Mouse (Mus musculus): Measurements from ENCODE around the gene Agpat4.
"Not testable (repeated sequence)": the region's sequence is repeated elsewhere in the genome, so short reads cannot be mapped to it uniquely, and the experiment has no call there.

The Agpat4 gene

DNA sequence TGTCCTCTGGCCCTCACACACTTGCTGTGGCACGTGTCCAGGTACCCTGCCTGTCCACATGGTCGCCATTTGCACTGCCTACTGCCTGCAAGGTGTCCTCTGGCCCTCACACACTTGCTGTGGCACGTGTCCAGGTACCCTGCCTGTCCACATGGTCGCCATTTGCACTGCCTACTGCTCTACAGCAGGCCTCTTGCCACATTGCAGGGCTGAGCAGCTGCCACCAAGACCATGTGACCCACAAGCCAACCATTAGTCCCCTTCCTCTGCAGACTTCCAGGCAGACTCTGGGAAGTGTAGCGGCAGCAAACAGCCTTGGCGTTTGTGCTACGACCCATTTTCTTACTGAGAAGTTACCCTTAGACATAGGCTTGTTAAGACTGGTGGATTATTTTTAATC, 106.0 kb downstream of the Agpat4 start:
- in situ Hi-C loops (cut with MseI, MboI) = not testable (repeated sequence)

DNA sequence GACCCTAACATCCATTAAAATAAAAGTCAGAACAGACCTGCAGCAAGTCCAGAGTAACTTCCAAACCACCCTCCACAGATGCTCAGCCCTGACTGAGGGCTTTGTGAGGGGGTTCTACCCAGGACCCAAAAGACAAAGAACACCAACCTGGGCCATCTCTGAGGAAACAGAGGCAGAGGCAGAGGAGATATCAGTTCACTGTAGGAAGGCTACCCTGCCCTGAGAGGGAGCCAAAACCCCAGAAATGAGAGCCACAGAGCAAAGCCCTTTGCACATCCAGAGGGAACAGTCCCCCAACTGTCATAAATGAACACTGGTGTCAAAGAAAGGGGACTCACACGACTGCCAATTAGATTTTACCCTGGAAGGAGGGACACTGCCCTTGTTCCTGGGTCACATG, 106.7 kb downstream of the Agpat4 start:
- in situ Hi-C loops (cut with MseI, MboI) = no loop called here

DNA sequence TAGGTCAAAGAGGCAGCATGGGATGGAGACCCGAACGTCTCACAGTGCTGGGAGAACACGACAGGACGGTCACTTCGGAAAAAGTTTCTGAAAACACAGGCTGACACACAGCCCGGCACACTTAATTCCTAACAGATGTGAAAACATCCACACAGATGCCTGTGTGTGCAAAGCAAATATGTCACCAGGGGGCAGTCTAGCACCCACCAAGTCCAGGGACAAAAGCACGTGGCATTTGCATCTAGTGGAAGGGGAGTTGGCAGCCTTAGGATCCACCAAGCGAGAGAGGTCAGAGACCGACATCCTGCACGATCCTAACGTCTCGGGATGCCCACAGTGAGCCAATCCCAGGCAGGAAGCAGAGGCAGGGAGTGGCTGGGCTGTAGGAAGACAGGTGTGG, 108.0 kb downstream of the Agpat4 start:
- in situ Hi-C loops (cut with MseI, MboI) = no loop called here

DNA sequence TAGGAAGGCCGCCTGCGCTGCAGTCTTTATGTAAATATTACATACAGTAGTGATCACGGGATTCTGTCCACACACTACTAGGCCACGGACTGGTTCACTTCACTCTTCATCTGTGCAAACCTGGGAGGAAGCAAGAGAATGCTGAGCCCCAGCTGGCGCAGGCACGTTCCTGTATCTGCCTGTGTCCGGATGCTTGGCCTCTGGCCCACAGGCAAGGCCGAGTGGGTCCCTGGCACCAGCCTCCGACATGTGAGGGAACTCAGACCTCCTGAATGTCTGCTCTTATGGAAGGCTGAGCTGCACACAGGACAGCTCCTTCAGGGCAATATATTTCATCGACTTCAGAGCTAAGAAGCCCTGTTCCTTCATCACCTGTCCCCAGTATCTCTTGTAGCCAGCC, 109.5 kb downstream of the Agpat4 start:
- in situ Hi-C loops (cut with MseI, MboI) = no loop called here

DNA sequence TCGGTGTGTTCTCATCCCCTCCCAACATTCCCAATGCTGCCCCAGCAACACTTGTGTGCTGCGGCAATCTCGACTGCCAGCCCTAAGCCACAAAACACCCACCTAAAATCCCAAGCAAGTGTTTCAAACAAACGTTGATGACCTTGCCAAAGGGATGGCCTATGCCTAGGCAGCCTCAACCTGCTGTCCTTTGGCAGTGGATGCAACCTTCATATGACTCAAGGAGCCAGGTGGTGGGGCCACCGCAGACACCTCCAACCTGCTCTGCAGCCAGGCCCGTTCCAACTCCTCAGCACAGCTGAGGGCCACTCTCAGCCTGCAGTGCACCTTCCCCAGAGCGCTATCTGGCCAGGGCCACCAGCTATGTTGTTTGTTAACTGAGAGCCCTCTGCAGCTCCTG, 110.0 kb downstream of the Agpat4 start:
- in situ Hi-C loops (cut with MseI, MboI) = no loop called here

DNA sequence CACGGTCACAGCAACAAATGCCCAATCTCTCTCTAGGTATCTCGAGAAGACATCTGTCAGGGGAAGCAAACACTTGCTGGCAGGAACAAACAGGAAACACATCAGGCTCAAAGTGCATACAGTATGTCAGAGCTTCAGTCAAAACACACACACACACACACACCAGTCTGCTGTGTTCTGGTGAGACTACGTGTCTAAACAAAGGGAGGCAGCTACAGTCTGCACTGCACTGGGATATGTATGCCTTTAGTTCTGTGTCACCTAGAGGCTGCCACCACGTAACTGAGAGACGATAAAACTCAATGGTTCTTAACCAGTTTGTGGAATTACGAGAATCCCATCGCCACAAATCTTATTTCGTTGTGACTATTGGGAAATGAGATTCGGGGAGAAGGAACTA, 111.3 kb downstream of the Agpat4 start:
- in situ Hi-C loops (cut with MseI, MboI) = loop anchor here in 1 of 2 experiments (10.0 kb wide), 1 partner anchor 135 kb away; no protein-coding TSS in a partner anchor

DNA sequence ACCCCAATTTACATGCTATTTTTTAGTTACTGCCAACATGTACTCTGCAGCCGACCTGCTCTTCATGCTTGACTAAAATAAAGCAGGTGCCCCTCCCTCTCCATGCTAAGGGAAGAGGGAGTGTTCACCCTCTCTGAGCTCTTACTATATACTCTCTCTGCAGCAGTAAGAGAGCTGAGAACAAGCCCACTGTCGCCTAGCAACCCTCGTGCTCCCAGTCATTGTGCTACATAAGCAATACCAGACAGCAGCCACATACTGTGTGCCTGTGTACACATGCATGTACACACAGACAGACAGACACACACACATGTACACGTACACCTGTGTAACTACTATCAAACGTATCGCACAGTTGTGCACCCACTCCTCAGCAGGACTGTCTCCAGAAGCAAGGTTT, 111.7 kb downstream of the Agpat4 start:
- in situ Hi-C loops (cut with MseI, MboI) = loop anchor here in 1 of 2 experiments (10.0 kb wide), 1 partner anchor 135 kb away; no protein-coding TSS in a partner anchor

DNA sequence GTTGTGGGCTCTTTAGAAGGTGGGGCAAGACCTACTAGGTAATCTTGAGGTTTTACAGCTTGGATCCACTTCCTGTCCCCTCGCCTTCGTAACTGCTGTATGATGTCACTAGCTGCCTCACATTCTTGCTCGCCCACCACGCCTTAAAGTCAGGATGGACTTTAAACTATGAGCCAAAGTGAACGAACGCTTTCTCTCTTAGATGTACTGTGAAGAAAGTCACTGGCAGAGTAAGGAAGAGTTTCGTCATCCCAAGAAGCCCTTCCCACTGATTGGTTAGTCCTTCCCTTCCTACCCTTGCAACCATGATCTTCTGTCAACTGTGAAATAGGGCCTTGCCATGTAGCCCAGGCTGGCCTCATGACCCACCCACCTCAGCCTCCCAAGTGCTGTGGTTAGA, 112.6 kb downstream of the Agpat4 start:
- in situ Hi-C loops (cut with MseI, MboI) = loop anchor here in 1 of 2 experiments (10.0 kb wide), 1 partner anchor 134 kb away; no protein-coding TSS in a partner anchor

DNA sequence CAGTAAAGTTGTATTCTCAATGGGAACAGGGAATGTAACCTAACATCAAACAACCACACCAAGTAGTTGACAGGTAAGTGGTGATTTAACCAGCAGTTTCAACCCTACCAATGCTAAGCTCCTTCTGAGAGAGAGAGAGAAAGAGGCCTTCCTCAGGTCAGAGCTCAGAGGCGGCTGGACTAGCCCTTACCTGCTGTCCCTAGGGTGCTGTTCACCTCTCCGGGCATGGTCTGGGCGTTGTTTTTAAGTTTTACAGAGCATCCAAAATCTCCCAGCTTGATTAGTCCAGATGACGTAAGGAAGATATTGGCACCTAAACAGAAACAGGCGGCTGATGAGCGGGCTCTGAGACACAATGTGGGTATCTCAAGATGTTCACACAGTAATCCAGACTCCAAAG, 114.2 kb downstream of the Agpat4 start:
- in situ Hi-C loops (cut with MseI, MboI) = loop anchor here in 1 of 2 experiments (10.0 kb wide), 1 partner anchor 132 kb away; no protein-coding TSS in a partner anchor

DNA sequence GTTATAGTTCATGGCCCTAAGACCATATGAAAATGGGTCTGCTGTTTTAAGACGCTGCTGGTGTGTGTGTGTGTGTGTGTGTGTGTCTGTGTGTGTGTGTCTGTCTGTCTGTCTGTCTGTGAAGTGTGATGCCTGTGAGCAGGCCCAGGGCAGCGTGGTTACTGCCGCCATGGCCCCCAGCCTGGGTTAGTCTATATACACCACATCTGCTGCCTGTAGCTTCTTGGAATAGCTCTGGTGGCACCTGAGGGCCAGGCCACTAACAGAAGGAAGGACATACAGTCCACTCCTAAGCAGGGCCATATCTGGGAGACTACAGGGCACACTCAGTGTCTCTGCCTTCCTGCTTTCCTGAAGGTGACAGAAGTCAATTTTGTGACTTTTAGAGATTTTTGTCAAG, 122.2 kb downstream of the Agpat4 start:
- in situ Hi-C loops (cut with MseI, MboI) = no loop called here

DNA sequence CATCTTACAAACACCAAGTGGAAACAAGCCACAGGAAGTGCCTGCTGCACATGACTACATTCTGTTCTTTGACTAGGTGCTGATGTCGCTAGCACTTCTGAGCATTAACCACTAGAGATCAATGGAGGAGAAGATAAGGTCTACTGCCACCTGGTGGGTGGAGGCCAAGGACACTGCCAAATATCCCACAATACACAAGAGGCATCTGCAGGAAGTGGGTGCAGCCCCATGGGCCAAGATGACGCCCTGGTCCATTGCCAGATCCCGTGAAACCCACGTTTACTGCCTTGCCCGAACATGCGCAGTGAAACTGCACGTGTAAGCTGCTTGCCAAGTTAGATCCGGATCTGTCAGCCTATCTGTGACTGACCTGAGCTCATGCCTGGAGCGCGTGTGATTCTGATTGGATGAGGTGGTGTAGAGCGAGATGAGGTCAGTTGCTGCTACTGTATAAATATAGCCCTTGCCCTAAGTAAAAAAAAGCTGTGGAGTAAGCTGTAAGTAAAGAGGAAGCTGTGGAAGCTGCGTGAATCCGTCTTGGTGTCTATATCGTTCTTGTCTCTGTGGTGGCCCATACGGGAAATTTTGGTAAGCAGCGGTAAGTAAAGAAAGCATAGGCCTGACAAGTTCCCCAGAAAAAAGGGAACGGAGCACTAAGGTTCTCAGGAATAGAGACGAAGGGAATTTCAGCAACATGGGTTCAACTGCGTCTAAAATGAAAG, 131.4 kb downstream of the Agpat4 start:
- in situ Hi-C loops (cut with MseI, MboI) = no loop called here

DNA sequence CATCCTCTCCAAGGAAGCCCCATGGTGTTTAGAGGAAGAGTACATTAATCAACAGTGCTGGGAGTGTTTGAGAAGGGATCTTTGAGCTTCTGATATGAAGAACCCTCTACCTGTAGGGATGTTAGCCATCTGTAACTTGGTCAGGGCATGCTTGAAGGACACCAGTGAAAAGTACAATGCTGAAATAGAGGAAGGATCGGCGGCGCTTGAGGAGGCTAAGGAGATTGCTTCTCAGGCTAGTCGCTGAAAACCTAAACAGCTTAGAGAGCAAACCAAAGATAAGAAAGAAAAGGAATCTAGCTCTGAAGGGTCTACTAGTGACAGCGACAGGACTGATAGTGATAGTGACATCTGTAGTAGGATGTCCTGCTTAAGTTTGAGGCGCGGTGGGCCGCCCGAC, 132.1 kb downstream of the Agpat4 start:
- in situ Hi-C loops (cut with MseI, MboI) = no loop called here

DNA sequence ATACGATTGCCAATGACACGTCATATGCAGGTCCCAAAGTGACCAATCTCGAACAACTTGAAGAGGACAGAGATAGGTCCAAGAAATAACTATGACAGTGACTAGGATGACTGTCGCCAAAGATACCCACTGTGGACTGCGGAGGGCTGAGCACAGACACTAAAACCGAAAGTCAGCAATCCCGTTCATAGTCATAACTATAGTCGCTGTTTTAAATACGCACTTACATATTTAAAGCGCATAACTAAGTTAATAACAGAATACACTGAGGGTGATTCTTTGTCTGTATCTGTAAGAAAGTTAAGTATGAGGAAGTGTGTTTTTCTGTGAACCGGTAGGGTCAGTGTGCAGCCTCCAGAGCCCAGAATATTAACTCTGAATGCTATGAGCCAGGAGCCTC, 137.6 kb downstream of the Agpat4 start:
- in situ Hi-C loops (cut with MseI, MboI) = no loop called here

DNA sequence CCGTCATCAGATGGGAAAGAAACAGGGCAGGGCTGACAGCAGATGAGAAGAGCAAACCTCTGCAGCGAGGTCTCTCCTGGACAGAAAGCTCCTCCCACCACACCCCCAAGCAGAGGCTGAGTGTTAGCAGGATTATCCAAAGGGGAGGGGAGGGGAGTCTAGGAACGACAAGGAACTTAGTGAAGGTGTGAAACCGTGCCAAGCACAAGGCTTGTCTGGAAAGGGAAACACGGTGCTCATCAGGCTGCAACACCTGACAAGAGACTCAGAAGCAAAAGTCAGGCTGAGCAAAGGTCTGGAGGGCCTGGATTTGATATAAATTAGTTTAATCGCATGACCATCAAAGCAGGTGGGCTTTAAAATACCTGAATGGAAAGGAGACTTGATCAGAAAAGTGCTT, 140.0 kb downstream of the Agpat4 start:
- in situ Hi-C loops (cut with MseI, MboI) = no loop called here

DNA sequence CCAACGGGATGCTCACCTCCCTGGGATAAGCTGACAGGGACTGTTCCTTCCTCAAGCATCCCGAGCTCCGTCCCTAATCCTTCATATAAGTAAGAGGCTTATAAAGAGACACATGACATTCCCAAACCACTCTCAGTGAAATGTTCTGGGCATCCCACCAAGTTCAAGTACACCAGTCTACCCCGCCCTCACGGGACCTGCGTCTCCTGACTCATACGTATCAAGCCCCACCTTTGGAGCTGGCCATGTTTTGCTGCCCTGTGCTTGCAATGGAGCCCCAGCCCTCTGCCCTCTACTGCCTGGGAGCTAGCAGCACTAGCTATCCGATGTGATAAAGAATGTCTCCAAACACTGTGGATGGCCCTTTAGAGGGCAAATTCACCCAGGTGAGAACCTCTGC, 141.5 kb downstream of the Agpat4 start:
- in situ Hi-C loops (cut with MseI, MboI) = no loop called here

DNA sequence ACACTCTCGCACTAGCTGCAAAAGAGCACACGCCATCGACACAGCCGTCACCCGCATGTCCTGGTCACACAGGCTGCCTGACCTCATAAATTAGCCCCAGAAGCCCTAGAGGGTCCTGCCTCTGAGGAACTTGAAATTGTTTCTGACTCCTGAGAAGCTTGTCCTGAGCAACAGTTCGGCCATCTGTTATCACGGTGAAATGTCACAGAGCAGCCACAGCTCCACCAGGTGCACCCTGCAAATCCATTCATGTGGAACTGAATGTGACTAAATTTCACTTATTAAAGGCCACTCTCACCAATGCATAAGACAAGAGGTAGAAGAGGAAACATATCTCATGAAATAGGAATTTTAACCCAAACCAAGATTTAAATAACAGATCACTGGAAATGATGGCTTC, 142.9 kb downstream of the Agpat4 start:
- in situ Hi-C loops (cut with MseI, MboI) = no loop called here

DNA sequence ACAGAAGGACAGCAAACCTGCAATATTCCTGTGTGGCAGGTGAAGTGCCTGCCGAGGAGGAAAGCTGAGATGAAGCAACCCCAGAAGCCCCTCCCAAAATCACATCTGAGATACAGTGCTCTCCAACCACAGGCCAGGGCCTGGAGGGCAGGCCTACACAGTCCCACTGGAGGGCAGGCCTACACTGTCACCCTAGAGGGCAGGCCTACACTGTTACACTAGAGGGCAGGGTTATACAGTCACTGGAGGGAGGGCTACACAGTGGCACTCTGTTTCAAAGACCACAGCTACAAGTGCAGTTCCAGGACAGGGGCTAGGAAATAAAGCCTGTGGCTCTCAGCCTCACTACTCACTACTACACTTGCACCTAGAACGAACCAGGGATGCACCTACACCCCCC, 143.4 kb downstream of the Agpat4 start:
- in situ Hi-C loops (cut with MseI, MboI) = no loop called here

DNA sequence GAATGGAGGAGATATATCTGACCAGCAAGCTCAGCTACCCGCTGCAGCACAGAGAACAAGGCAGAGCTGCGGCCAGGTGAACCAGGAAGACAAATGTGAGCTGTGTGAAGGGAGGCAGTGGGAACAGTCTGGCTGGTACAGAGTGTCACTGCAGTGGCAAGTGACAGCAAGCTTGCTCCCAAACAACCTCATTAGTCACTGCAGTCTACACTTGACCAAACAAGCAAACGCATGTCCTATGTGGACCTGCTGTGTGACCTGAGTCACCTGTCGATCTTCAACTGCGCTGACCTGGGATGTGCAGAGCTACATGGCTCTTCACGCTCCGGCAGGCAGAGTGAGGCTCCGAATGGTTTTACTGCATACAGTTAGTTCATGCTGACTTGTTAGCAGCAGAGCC, 144.3 kb downstream of the Agpat4 start:
- in situ Hi-C loops (cut with MseI, MboI) = no loop called here

DNA sequence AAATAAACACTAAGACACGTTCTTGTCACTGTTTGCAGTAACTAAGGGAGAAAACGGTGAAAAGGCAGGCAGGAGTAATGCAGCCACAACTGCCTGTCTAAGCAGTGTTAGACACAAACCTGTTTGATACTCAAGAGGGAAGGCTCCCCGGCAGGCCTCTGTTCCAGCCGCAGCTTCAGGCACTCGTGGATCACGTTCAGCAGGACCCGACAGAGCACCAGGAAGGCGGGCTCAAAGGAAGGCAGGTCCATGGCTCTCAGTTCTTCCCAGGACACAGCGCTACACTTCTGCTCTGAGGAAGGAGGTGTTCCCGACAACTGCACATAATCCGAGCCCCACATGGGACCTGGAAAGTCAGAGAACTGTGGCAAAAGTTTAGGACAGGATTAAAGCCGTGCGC, 145.3 kb downstream of the Agpat4 start:
- in situ Hi-C loops (cut with MseI, MboI) = no loop called here

DNA sequence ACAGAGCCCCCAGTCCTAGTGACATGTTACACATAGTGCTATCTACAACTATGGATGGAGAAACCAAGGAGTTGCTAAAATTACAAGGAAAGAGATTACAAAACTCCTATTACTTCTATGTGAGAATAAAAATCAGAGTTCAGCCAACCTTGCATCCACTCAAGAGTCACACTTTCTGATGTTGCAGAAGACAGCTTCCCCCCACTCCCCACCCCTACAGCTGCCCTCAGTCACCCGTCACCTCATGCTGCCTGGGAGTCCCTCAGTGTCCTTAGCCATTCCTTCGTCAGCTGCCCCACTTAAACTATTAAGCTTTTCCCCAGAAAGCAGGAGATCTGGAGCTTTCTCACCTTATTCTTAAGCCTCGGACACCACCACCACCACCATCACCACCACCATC, 145.8 kb downstream of the Agpat4 start:
- in situ Hi-C loops (cut with MseI, MboI) = no loop called here

DNA sequence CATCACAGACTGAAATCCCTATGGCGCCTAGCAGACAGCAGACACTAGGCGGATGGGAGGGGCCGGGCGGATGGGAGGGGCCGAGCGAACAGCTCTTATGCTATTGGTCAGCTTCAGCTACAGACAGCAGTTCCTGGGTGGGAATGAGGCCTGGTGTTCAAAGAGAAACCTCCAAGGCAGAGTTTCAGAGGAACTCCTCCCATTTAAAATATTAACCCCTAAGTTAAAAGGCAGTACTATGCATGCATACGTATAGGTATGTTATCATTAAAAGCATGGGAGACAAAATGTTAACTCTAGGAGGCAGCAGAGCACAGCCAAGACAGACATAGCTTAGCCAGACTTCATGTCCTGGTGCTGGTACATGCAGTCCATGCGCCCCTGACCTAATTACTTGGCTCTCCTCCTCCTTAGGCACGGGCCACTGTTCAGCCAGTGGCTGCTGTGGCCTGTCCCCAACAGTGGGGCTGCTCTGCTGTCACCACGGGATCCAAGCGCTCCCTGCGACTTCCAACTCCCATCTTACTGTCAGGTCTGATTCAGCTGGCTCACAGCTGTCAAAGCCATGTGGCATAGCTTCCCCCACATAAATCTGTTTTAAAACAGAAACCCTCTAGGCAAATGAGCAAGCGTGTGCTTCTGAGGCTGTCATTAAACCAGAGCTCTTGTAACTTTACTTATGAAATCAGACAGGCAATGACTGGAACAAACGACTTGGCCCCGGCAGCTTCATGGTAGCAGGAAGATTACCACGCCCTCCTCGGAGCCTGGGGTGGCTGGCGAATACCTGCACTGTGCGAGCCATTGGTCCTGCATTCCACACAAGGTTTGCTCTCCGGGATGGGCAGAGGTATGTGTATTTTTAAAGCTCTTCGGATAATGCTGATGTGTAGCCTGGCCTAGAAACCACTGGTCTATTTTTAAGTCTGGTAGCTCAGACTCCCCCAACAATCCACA, 147.7 kb downstream of the Agpat4 start:
- in situ Hi-C loops (cut with MseI, MboI) = no loop called here

DNA sequence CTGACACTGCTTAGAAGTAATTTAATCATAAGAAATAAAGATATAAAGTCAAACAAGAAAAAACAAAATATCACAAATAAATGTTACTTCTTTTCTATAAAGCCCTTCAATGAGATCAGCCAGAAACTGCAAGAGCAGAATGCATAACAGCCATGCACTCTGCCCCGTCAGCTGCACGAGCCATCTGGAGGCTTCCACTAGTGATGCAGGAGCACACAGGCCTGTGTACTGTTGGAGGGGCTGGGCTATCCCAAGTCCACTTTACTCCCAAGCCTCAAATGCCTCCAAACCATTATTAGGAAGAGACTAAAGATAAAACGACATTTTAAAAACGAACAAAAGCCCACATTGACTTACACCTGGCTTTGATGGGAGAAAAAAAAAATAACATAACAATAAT, 149.6 kb downstream of the Agpat4 start:
- in situ Hi-C loops (cut with MseI, MboI) = no loop called here

DNA sequence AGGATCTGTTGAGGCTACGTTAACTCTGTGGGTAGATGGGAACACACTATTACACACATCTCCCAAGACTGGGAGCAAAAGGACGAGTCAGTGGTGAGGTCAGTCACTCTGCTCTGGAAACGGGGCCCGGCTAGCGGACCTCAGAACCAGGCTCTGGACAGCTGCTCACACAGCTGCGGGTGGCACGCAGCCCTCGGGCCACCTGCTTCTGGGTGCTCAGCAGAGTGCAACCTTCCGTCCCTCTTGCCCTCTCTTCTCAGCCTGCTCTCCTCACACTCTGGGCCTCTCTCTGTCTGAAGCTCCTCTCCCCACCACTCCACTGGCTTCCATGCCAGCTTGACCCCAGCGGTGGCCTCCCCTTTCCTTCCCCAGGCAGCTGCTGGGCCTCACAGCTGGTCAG, 150.0 kb downstream of the Agpat4 start:
- in situ Hi-C loops (cut with MseI, MboI) = no loop called here
